Mouse (Mus musculus): ENCODE results near the gene Ehd1. TPM values are rescaled to one million over a fixed set of nuclear protein-coding genes. Genes with fewer than 3 reads are reported as not detected.
A peak's percentile ranks its signal among the peaks of the same experiment; 100 is the strongest.

Gene Ehd1
- polyA plus RNA-seq, 1 experiment from 2014 or later, result 72.6 TPM

DNA sequence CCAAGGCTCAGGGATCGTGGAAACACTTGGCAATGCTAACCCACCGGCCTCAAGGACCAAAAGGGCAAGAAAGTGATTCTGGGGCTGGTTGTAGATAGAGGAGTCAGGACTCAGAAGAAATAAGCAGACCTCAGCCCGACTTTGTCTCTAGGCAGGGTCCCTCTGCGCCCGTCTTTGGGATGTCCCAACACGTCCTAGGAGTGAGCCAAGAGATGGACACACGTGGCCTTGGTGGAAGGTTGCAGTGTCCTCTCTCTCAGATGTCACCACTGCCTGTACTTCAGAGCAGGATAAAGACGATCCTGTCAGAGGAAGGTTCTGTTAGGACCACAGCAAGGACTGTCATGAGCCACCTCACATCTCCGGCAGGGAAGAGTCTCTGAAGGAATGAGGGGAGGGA, 5.9 kb upstream of the Ehd1 start:
- H3K27ac ChIP-seq (ENCODE audit: low read depth, low read length), result no peak overlapping the region
- H3K4me3 ChIP-seq (ENCODE audit: low read depth, low read length), result no peak overlapping the region
- no peaks in the 10 kb centered on the region for H3K36me3 ChIP-seq (ENCODE audit: control insufficient read depth, insufficient read depth, low read length)
- WGBS, result 63% methylated on average over 9 of the region's 9 CpGs
- DNase-seq (ENCODE audit: low spot score), result no peak
- H3K9me3 ChIP-seq (ENCODE audit: control insufficient read depth, low read length), result no peaks in the 10 kb centered on the region
- H3K9ac ChIP-seq (ENCODE audit: low read length), result no peak overlapping the region
- H3K4me1 ChIP-seq (replicated peaks; ENCODE audit: control insufficient read depth, insufficient read depth, low read length), result peaks cover 4% of the 10 kb centered on the region
- no peaks in the 10 kb centered on the region for H3K27me3 ChIP-seq (ENCODE audit: control insufficient read depth, insufficient read depth, low read length)
- ATAC-seq (replicated peaks; ENCODE audit: low FRiP score), result no peak
- H3K4me2 ChIP-seq (ENCODE audit: low read depth, low read length, severe bottlenecking), result no peak overlapping the region

GRCm38 (mm10) chr19:6271206-6271605, 5.3 kb upstream of the Ehd1 start:
- H3K9me3 ChIP-seq (ENCODE audit: control insufficient read depth, low read length), result no peaks in the 10 kb centered on the region
- DNase-seq (ENCODE audit: low spot score) (no peak), ATAC-seq (replicated peaks; ENCODE audit: low FRiP score) (no peak)
- peaks cover 5% of the 10 kb centered on the region for H3K4me1 ChIP-seq (replicated peaks; ENCODE audit: control insufficient read depth, insufficient read depth, low read length)
- H3K27ac ChIP-seq (ENCODE audit: low read depth, low read length), result no peak overlapping the region
- no peak overlapping the region for H3K4me3 ChIP-seq (ENCODE audit: low read depth, low read length)
- no peak overlapping the region for H3K4me2 ChIP-seq (ENCODE audit: low read depth, low read length, severe bottlenecking)
- no peaks in the 10 kb centered on the region for H3K27me3 ChIP-seq (ENCODE audit: control insufficient read depth, insufficient read depth, low read length)
- H3K36me3 ChIP-seq (ENCODE audit: control insufficient read depth, insufficient read depth, low read length), result no peaks in the 10 kb centered on the region
- 45% methylated on average over 8 of the region's 8 CpGs for WGBS
- H3K9ac ChIP-seq (ENCODE audit: low read length), result no peak overlapping the region

GRCm38 (mm10) chr19:6272053-6272452, 4.5 kb upstream of the Ehd1 start:
- WGBS, result 67% methylated on average over 7 of the region's 7 CpGs
- Histone ChIP-seq H3K27ac (ENCODE audit: low read depth, low read length) (no peak overlapping the region), H3K4me3 (ENCODE audit: low read depth, low read length) (no peak overlapping the region), H3K9ac (ENCODE audit: low read length) (no peak overlapping the region; the same call in 1 of the 2 replicates), H3K36me3 (ENCODE audit: control insufficient read depth, insufficient read depth, low read length) (no peaks in the 10 kb centered on the region), H3K27me3 (ENCODE audit: control insufficient read depth, insufficient read depth, low read length) (no peaks in the 10 kb centered on the region), H3K4me2 (ENCODE audit: low read depth, low read length, severe bottlenecking) (no peak overlapping the region), H3K4me1 (replicated peaks; ENCODE audit: control insufficient read depth, insufficient read depth, low read length) (peaks cover 5% of the 10 kb centered on the region), H3K9me3 (ENCODE audit: control insufficient read depth, low read length) (no peaks in the 10 kb centered on the region)
- DNase-seq (ENCODE audit: low spot score), result no peak
- ATAC-seq (replicated peaks; ENCODE audit: low FRiP score), result no peak

DNA sequence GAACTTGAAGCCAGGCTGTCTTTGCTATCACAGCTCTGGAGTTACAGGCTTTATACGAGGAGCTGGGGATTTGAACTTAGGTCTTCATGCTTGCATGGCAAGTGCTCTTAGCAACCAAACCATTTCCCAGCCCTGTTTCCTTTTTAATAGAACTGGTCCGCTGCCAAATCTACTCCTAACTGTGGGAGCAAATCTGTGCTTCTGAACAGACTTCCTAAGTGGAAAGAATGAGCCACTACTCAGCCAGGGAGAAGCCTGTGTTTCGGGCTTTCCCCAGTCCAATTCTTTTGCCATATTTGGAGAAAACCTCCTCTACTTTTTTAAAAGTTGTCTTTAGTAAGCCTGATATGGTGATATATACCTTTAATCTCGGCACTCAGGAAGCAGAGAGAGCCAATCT, 3.8 kb upstream of the Ehd1 start:
- Histone ChIP-seq H3K4me1 (replicated peaks; ENCODE audit: control insufficient read depth, insufficient read depth, low read length) (peaks cover 7% of the 10 kb centered on the region), H3K9ac (ENCODE audit: low read length) (no peak overlapping the region), H3K9me3 (ENCODE audit: control insufficient read depth, low read length) (no peaks in the 10 kb centered on the region), H3K27me3 (ENCODE audit: control insufficient read depth, insufficient read depth, low read length) (no peaks in the 10 kb centered on the region), H3K27ac (ENCODE audit: low read depth, low read length) (no peak overlapping the region), H3K4me3 (ENCODE audit: low read depth, low read length) (no peak overlapping the region), H3K4me2 (ENCODE audit: low read depth, low read length, severe bottlenecking) (no peak overlapping the region), H3K36me3 (ENCODE audit: control insufficient read depth, insufficient read depth, low read length) (no peaks in the 10 kb centered on the region)
- no peak for ATAC-seq (replicated peaks; ENCODE audit: low FRiP score)
- no peak for DNase-seq (ENCODE audit: low spot score)
- 90% methylated on average over 4 of the region's 4 CpGs for WGBS

- Histone ChIP-seq H3K27me3 (ENCODE audit: control insufficient read depth, insufficient read depth, low read length) (no peaks in the 10 kb centered on the region), H3K4me1 (replicated peaks; ENCODE audit: control insufficient read depth, insufficient read depth, low read length) (peaks cover 13% of the 10 kb centered on the region), H3K9me3 (ENCODE audit: control insufficient read depth, low read length) (no peaks in the 10 kb centered on the region), H3K36me3 (ENCODE audit: control insufficient read depth, insufficient read depth, low read length) (no peaks in the 10 kb centered on the region), H3K4me2 (ENCODE audit: low read depth, low read length, severe bottlenecking) (no peak overlapping the region), H3K4me3 (ENCODE audit: low read depth, low read length) (no peak overlapping the region), H3K9ac (ENCODE audit: low read length) (no peak overlapping the region), H3K27ac (ENCODE audit: low read depth, low read length) (no peak overlapping the region)
- ATAC-seq (replicated peaks; ENCODE audit: low FRiP score) (no peak), DNase-seq (ENCODE audit: low spot score) (no peak)
- 89% methylated on average over 4 of the region's 4 CpGs for WGBS
These were observed 2.9 kb upstream of the Ehd1 start for GRCm38 (mm10) chr19:6273592-6273991.

DNA sequence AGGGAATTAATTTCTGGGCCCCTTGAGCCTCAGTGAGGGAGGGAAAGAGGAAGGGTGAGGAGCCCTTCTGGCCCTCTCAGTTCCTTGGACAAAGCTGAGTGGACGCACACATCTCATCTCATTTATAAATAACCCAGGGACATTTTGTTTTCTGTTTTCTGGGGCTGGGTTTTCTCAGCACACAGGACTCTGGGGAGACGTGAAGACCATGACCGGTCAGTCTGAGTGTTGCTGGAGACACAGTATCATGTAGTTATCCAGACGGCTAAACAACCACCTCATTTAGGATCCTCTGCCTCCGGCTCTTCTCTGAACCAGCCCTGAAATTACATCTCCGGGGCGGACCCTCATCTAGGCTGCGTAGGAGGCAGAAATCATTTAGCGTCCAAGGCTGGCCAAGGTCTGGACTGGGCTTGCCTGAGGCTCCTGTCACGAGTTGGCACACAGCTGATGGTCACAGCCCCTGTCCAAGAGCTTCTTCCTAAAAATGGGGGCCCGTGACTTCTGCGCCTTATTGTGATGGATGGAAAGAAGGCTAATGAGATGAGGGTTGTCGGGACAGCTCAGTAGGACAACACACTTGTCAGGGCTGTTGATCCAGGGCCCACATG, 2.4 kb upstream of the Ehd1 start:
- ATAC-seq (replicated peaks; ENCODE audit: low FRiP score), result no peak
- no peaks in the 10 kb centered on the region for H3K27me3 ChIP-seq (ENCODE audit: control insufficient read depth, insufficient read depth, low read length)
- 92% methylated on average over 13 of the region's 13 CpGs for WGBS

GRCm38 (mm10) chr19:6275740-6276389, 660 bp upstream of the Ehd1 start:
- ATAC-seq (replicated peaks; ENCODE audit: low FRiP score) (no peak; the same call in 1 of the 2 replicates), DNase-seq (ENCODE audit: low spot score) (no peak)
- H3K4me2 ChIP-seq (ENCODE audit: low read depth, low read length, severe bottlenecking), result peak overlapping the region; percentile 95
- H3K4me3 ChIP-seq (ENCODE audit: low read depth, low read length), result peak overlapping the region; percentile 86
- WGBS, result 7% methylated on average over 15 of the region's 15 CpGs
- peaks cover 18% of the 10 kb centered on the region for H3K4me1 ChIP-seq (replicated peaks; ENCODE audit: control insufficient read depth, insufficient read depth, low read length)
- H3K9ac ChIP-seq (ENCODE audit: low read length), result peak overlapping the region; percentile 77
- no peaks in the 10 kb centered on the region for H3K27me3 ChIP-seq (ENCODE audit: control insufficient read depth, insufficient read depth, low read length)
- no peaks in the 10 kb centered on the region; the same call in 1 of the 2 replicates for H3K36me3 ChIP-seq (ENCODE audit: control insufficient read depth, insufficient read depth, low read length)
- no peaks in the 10 kb centered on the region for H3K9me3 ChIP-seq (ENCODE audit: control insufficient read depth, low read length)
- H3K27ac ChIP-seq (ENCODE audit: low read depth, low read length), result peak overlapping the region; percentile 66

More for the DNA sequence above, 2.4 kb upstream of the Ehd1 start:
- H3K36me3 ChIP-seq (ENCODE audit: control insufficient read depth, insufficient read depth, low read length), result no peaks in the 10 kb centered on the region
- no peak for DNase-seq (ENCODE audit: low spot score)
- no peak overlapping the region for H3K27ac ChIP-seq (ENCODE audit: low read depth, low read length)
- H3K4me3 ChIP-seq (ENCODE audit: low read depth, low read length), result no peak overlapping the region
- H3K9me3 ChIP-seq (ENCODE audit: control insufficient read depth, low read length), result no peaks in the 10 kb centered on the region
- no peak overlapping the region for H3K4me2 ChIP-seq (ENCODE audit: low read depth, low read length, severe bottlenecking)
- peaks cover 14% of the 10 kb centered on the region for H3K4me1 ChIP-seq (replicated peaks; ENCODE audit: control insufficient read depth, insufficient read depth, low read length)
- no peak overlapping the region for H3K9ac ChIP-seq (ENCODE audit: low read length)

GRCm38 (mm10) chr19:6277661-6278438, 1.3 kb downstream of the Ehd1 start:
- Histone ChIP-seq H3K27ac (ENCODE audit: low read depth, low read length) (no peak overlapping the region), H3K27me3 (ENCODE audit: control insufficient read depth, insufficient read depth, low read length) (no peaks in the 10 kb centered on the region), H3K9me3 (ENCODE audit: control insufficient read depth, low read length) (no peaks in the 10 kb centered on the region), H3K4me1 (replicated peaks; ENCODE audit: control insufficient read depth, insufficient read depth, low read length) (peaks cover 18% of the 10 kb centered on the region), H3K36me3 (ENCODE audit: control insufficient read depth, insufficient read depth, low read length) (no peaks in the 10 kb centered on the region; the same call in 1 of the 2 replicates), H3K4me3 (ENCODE audit: low read depth, low read length) (peak overlapping the region; percentile 86), H3K4me2 (ENCODE audit: low read depth, low read length, severe bottlenecking) (peak overlapping the region; percentile 95), H3K9ac (ENCODE audit: low read length) (peak overlapping the region; percentile 81)
- no peak for ATAC-seq (replicated peaks; ENCODE audit: low FRiP score)
- 10% methylated on average over 10 of the region's 10 CpGs for WGBS
- DNase-seq (ENCODE audit: low spot score), result peak; percentile 58

All from forebrain, embryonic 11.5 days (tissue).